Comparison of ENCODE assay signal across 8 mouse cellular contexts in the genomic region with DNA sequence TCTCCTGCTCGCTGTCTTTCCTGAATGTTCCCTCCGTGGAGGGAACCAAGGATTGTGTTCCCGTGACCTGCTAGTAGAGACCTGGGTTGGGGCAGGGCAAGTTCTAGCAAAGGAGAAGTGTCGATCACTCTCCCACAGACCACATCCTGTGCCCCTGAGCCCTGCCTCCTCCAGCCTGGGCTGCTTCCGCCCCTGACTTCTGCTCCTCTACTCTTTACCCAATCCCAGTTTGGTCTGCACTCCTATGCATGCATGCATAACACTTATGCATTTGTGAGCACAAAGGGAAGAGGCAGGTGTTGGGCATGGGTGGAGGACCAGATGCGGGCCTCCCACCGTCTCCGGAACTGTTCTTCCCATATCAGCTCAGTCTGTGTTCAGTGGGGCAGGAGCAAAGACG. TPM values are rescaled to one million over a fixed set of nuclear protein-coding genes. Genes with fewer than 3 reads are reported as not detected.
DNase-seq lines count a peak whose midpoint lies in the region; ATAC-seq lines count a peak whose summit lies in the region.

No protein-coding gene starts in this region.

- H3K9me3 ChIP-seq in heart, embryonic 15.5 days (replicated peaks): no peaks in the 10 kb centered on the region
- no peaks in the 10 kb centered on the region for H3K9me3 ChIP-seq in stomach, embryonic 16.5 days (replicated peaks; ENCODE audit: control insufficient read depth, low read length)

- H3K9ac ChIP-seq in heart, embryonic 15.5 days: peak overlapping the region; percentile 34
- H3K9ac ChIP-seq in stomach, embryonic 16.5 days (ENCODE audit: low read length): peak overlapping the region; percentile 76

- H3K27ac ChIP-seq in heart, embryonic 15.5 days: peak overlapping the region; percentile 94
- peak overlapping the region; percentile 92 for H3K27ac ChIP-seq in stomach, embryonic 16.5 days (ENCODE audit: low read length)

- peaks cover 19% of the 10 kb centered on the region for H3K36me3 ChIP-seq in heart, embryonic 15.5 days
- no peaks in the 10 kb centered on the region for H3K36me3 ChIP-seq in stomach, embryonic 16.5 days (ENCODE audit: control insufficient read depth, insufficient read depth, low read length)

- H3K4me3 ChIP-seq in heart, embryonic 15.5 days: peak overlapping the region; percentile 93
- H3K4me3 ChIP-seq in stomach, embryonic 16.5 days (replicated peaks; ENCODE audit: low read length): peak overlapping the region; percentile 66

- 50% methylated on average over 9 of the region's 9 CpGs for WGBS in heart, embryonic 15.5 days
- WGBS in stomach, embryonic 16.5 days: 36% methylated on average over 9 of the region's 9 CpGs

- no peaks in the 10 kb centered on the region for H3K27me3 ChIP-seq in heart, embryonic 15.5 days
- no peaks in the 10 kb centered on the region for H3K27me3 ChIP-seq in stomach, embryonic 16.5 days (ENCODE audit: control insufficient read depth, insufficient read depth, low read length)

- peaks cover 34% of the 10 kb centered on the region for H3K4me1 ChIP-seq in heart, embryonic 15.5 days (replicated peaks)
- H3K4me1 ChIP-seq in stomach, embryonic 16.5 days (ENCODE audit: control insufficient read depth, insufficient read depth, low read length): peaks cover 42% of the 10 kb centered on the region

- H3K4me2 ChIP-seq in heart, embryonic 15.5 days: peak overlapping the region; percentile 89
- peak overlapping the region; percentile 92 for H3K4me2 ChIP-seq in stomach, embryonic 16.5 days (ENCODE audit: low read depth, low read length)

- peak; percentile 86 for DNase-seq in CD4-positive, CD25-positive, alpha-beta regulatory T cell, adult 2 months (ENCODE audit: low read depth, low spot score)
- DNase-seq in ZHBTc4 (ENCODE audit: low read depth, low spot score) (peak; percentile 95), adipocyte (ENCODE audit: low spot score) (no peak)
- DNase-seq in layer of hippocampus, postnatal 36 days: peak; percentile 31 to 45
- no peak for DNase-seq in ovary, adult 18-20 months (ENCODE audit: low spot score)

- no peak for ATAC-seq in heart, embryonic 15.5 days (replicated peaks; ENCODE audit: insufficient number of reproducible peaks, insufficient read depth, low FRiP score, low read depth)
- ATAC-seq in megakaryocyte progenitor cell, adult 5-6 weeks (replicated peaks; ENCODE audit: poor library complexity): peak; percentile 50
- ATAC-seq in stomach, embryonic 16.5 days (ENCODE audit: insufficient read depth, low FRiP score): no peak

RNA-seq across cellular contexts. Expression of gene Gm20605, which starts 2.2 kb away (rescaled TPM):
- polyA plus RNA-seq in heart, embryonic 15.5 days (2015; fragmentation: Nextera tagmentation; extraction: Ambion mirVana): 7.1 and 12.2 TPM in 2 replicates
- 10 to 100 TPM; 18.6 to 23.9 TPM for total RNA-seq in layer of hippocampus, postnatal 36 days (2021)
- total RNA-seq in megakaryocyte progenitor cell, adult 5-6 weeks (2015): 5.5 and 8.3 TPM in 2 replicates
- 4.3 and 8.0 TPM in 2 replicates for total RNA-seq in megakaryocyte progenitor cell, adult 5-6 weeks (2017)
- 9.4 and 12.2 TPM in 2 replicates for polyA plus RNA-seq in stomach, embryonic 16.5 days (2015; fragmentation: Nextera tagmentation; extraction: Ambion mirVana)

RNA-seq across cellular contexts. Expression of gene Lrch4, which starts 2.2 kb away (rescaled TPM):
- 20.7 and 26.7 TPM in 2 replicates for polyA plus RNA-seq in heart, embryonic 15.5 days (2015; fragmentation: Nextera tagmentation; extraction: Ambion mirVana)
- 10 to 100 TPM; 21.8 to 25.3 TPM for total RNA-seq in layer of hippocampus, postnatal 36 days (2021)
- total RNA-seq in megakaryocyte progenitor cell, adult 5-6 weeks (2015): 37.8 and 38.0 TPM in 2 replicates
- 27.3 and 29.5 TPM in 2 replicates for total RNA-seq in megakaryocyte progenitor cell, adult 5-6 weeks (2017)
- 36.4 and 39.4 TPM in 2 replicates for polyA plus RNA-seq in stomach, embryonic 16.5 days (2015; fragmentation: Nextera tagmentation; extraction: Ambion mirVana)

RNA-seq across cellular contexts. Expression of gene Fbxo24, which starts 2.4 kb away (rescaled TPM):
- polyA plus RNA-seq in heart, embryonic 15.5 days (2015; fragmentation: Nextera tagmentation; extraction: Ambion mirVana): 0.11 and 0.23 TPM in 2 replicates
- under 1 TPM; 0.18 to 0.77 TPM for total RNA-seq in layer of hippocampus, postnatal 36 days (2021)
- total RNA-seq in megakaryocyte progenitor cell, adult 5-6 weeks (2015): not detected in 2 replicates
- 0.21 TPM in 1 of 2 replicates, not detected in the other for total RNA-seq in megakaryocyte progenitor cell, adult 5-6 weeks (2017)
- 0.09 and 0.27 TPM in 2 replicates for polyA plus RNA-seq in stomach, embryonic 16.5 days (2015; fragmentation: Nextera tagmentation; extraction: Ambion mirVana)

RNA-seq across cellular contexts. Expression of gene Sap25, which starts 10.0 kb away (rescaled TPM):
- 4.0 and 6.0 TPM in 2 replicates for polyA plus RNA-seq in heart, embryonic 15.5 days (2015; fragmentation: Nextera tagmentation; extraction: Ambion mirVana)
- total RNA-seq in layer of hippocampus, postnatal 36 days (2021): 10 to 100 TPM; 10.1 to 13.3 TPM
- 24.9 and 29.5 TPM in 2 replicates for total RNA-seq in megakaryocyte progenitor cell, adult 5-6 weeks (2015)
- 14.2 and 18.0 TPM in 2 replicates for total RNA-seq in megakaryocyte progenitor cell, adult 5-6 weeks (2017)
- polyA plus RNA-seq in stomach, embryonic 16.5 days (2015; fragmentation: Nextera tagmentation; extraction: Ambion mirVana): 6.8 and 9.4 TPM in 2 replicates

RNA-seq across cellular contexts. Expression of gene Irs3, which starts 14.3 kb away (rescaled TPM):
- 0.13 and 0.21 TPM in 2 replicates for polyA plus RNA-seq in heart, embryonic 15.5 days (2015; fragmentation: Nextera tagmentation; extraction: Ambion mirVana)
- under 1 TPM; 0.15 to 0.28 TPM for total RNA-seq in layer of hippocampus, postnatal 36 days (2021)
- not detected in 2 replicates for total RNA-seq in megakaryocyte progenitor cell, adult 5-6 weeks (2015)
- not detected in 2 replicates for total RNA-seq in megakaryocyte progenitor cell, adult 5-6 weeks (2017)
- 0.14 and 0.19 TPM in 2 replicates for polyA plus RNA-seq in stomach, embryonic 16.5 days (2015; fragmentation: Nextera tagmentation; extraction: Ambion mirVana)

Comparison
In these comparisons a context has a peak if more than half of its experiments do, and no peak if none do; other contexts are left out.
1. DNase-seq: peak in CD4-positive, CD25-positive, alpha-beta regulatory T cell, adult 2 months (single experiment), ZHBTc4 (single experiment) and layer of hippocampus, postnatal 36 days (2 of 2); none in ovary, adult 18-20 months (single experiment) and adipocyte (single experiment).